In genomic region chr2:156809579-156809978, GRCm38 (mm10) we compare ENCODE assay signal across 8 mouse cellular contexts. TPM values are rescaled to one million over a fixed set of nuclear protein-coding genes. Genes with fewer than 3 reads are reported as not detected.
DNase-seq lines count a peak whose midpoint lies in the region; ATAC-seq lines count a peak whose summit lies in the region.

No protein-coding gene starts in this region.

- intact Hi-C loops in heart, postnatal 10 days (cut with DNase I), result loop anchor here (1.0 to 5.0 kb wide), 3 partner anchors 47 to 288 kb away; no protein-coding TSS in a partner anchor

- WGBS in heart, embryonic 11.5 days (ENCODE audit: insufficient replicate concordance), result 47% methylated on average over 2 of the region's 2 CpGs
- WGBS in embryonic facial prominence, embryonic 13.5 days, result 48% methylated on average over 2 of the region's 2 CpGs

- no peak for ATAC-seq in heart, embryonic 11.5 days (replicated peaks; ENCODE audit: insufficient number of reproducible peaks, low FRiP score, low TSS enrichment)
- ATAC-seq in embryonic facial prominence, embryonic 13.5 days (ENCODE audit: insufficient number of reproducible peaks, insufficient read depth, low FRiP score, low TSS enrichment, low read depth), result 0 out of 2 replicates have a peak, but pooled peaks have one; percentile 26
- peak; percentile 70 for ATAC-seq in megakaryocyte progenitor cell, adult 5-6 weeks (replicated peaks; ENCODE audit: poor library complexity)

- H3K4me3 ChIP-seq in heart, embryonic 11.5 days (ENCODE audit: low read depth, low read length), result no peak overlapping the region
- H3K4me3 ChIP-seq in embryonic facial prominence, embryonic 13.5 days, result no peak overlapping the region

- H3K9me3 ChIP-seq in heart, embryonic 11.5 days (replicated peaks; ENCODE audit: control insufficient read depth, low read length), result no peaks in the 10 kb centered on the region
- no peaks in the 10 kb centered on the region for H3K9me3 ChIP-seq in embryonic facial prominence, embryonic 13.5 days

- H3K4me1 ChIP-seq in heart, embryonic 11.5 days (ENCODE audit: control insufficient read depth, insufficient read depth, low read length), result 0 out of 2 replicates have a peak, but pooled peaks cover 4% of the 10 kb centered on the region
- H3K4me1 ChIP-seq in embryonic facial prominence, embryonic 13.5 days, result peaks cover 8% of the 10 kb centered on the region

- H3K4me2 ChIP-seq in heart, embryonic 11.5 days, result no peak overlapping the region
- H3K4me2 ChIP-seq in embryonic facial prominence, embryonic 13.5 days, result no peak overlapping the region

- no peaks in the 10 kb centered on the region for H3K36me3 ChIP-seq in heart, embryonic 11.5 days (ENCODE audit: control insufficient read depth, insufficient read depth, low read length)
- H3K36me3 ChIP-seq in embryonic facial prominence, embryonic 13.5 days, result no peaks in the 10 kb centered on the region

- no peak overlapping the region for H3K27ac ChIP-seq in heart, embryonic 11.5 days (ENCODE audit: low read depth, low read length)
- no peak overlapping the region for H3K27ac ChIP-seq in embryonic facial prominence, embryonic 13.5 days

- no peak overlapping the region for H3K9ac ChIP-seq in heart, embryonic 11.5 days (ENCODE audit: low read depth, low read length)
- H3K9ac ChIP-seq in embryonic facial prominence, embryonic 13.5 days, result no peak overlapping the region

- peak; percentile 93 for DNase-seq in heart, adult 11 months
- peak; percentile 15 for DNase-seq in adrenal gland, adult 8-10 months
- peak; percentile 72 to 85 for DNase-seq in heart, postnatal 10 days
- peak; percentile 37 to 77 for DNase-seq in layer of hippocampus, postnatal 25 days (ENCODE audit: extremely low spot score in 1 of 2, low spot score in 1 of 2)
- peak; percentile 36 to 49 for DNase-seq in spleen, postnatal 10 days (ENCODE audit: low spot score in 2 of 2)

- H3K27me3 ChIP-seq in heart, embryonic 11.5 days (ENCODE audit: control insufficient read depth, insufficient read depth, low read length), result no peaks in the 10 kb centered on the region
- no peaks in the 10 kb centered on the region for H3K27me3 ChIP-seq in embryonic facial prominence, embryonic 13.5 days

RNA-seq across cellular contexts. Expression of gene Tgif2, which starts 30.2 kb away (rescaled TPM):
- 42.7 and 44.1 TPM in 2 replicates for polyA plus RNA-seq in heart, embryonic 11.5 days (2014; fragmentation: Nextera tagmentation; extraction: Ambion mirVana)
- 1 to 10 TPM; 2.4 to 4.0 (median 3.8) TPM for total RNA-seq in adrenal gland, adult 8-10 months (2022)
- 69.6 and 72.6 TPM in 2 replicates for polyA plus RNA-seq in embryonic facial prominence, embryonic 13.5 days (2015; fragmentation: Nextera tagmentation; extraction: Ambion mirVana)
- total RNA-seq in heart, postnatal 10 days (2021), result 1 to 10 TPM; 5.0 to 7.3 TPM
- 1 to 10 TPM; 1.1 to 2.1 TPM for total RNA-seq in layer of hippocampus, postnatal 25 days (2021)
- 7.2 and 7.9 TPM in 2 replicates for total RNA-seq in megakaryocyte progenitor cell, adult 5-6 weeks (2015)
- total RNA-seq in megakaryocyte progenitor cell, adult 5-6 weeks (2017), result 10.7 and 12.5 TPM in 2 replicates

RNA-seq across cellular contexts. Expression of gene Myl9, which starts 34.4 kb away (rescaled TPM):
- polyA plus RNA-seq in heart, embryonic 11.5 days (2014; fragmentation: Nextera tagmentation; extraction: Ambion mirVana), result 2,229 and 2,268 TPM in 2 replicates
- 10 to 100 TPM; 37.2 to 58.6 (median 47.9) TPM for total RNA-seq in adrenal gland, adult 8-10 months (2022)
- 197 TPM in 2 replicates for polyA plus RNA-seq in embryonic facial prominence, embryonic 13.5 days (2015; fragmentation: Nextera tagmentation; extraction: Ambion mirVana)
- 100 to 1,000 TPM; 391 to 523 TPM for total RNA-seq in heart, postnatal 10 days (2021)
- total RNA-seq in layer of hippocampus, postnatal 25 days (2021), result 10 to 100 TPM; 14.3 to 18.8 TPM
- not detected in 2 replicates for total RNA-seq in megakaryocyte progenitor cell, adult 5-6 weeks (2015)
- total RNA-seq in megakaryocyte progenitor cell, adult 5-6 weeks (2017), result not detected in 2 replicates

RNA-seq across cellular contexts. Expression of gene 4930518I15Rik, which starts 48.2 kb away (rescaled TPM):
- polyA plus RNA-seq in heart, embryonic 11.5 days (2014; fragmentation: Nextera tagmentation; extraction: Ambion mirVana), result 4.1 and 4.6 TPM in 2 replicates
- total RNA-seq in adrenal gland, adult 8-10 months (2022), result 1 to 10 TPM; 2.6 to 6.2 (median 4.0) TPM
- polyA plus RNA-seq in embryonic facial prominence, embryonic 13.5 days (2015; fragmentation: Nextera tagmentation; extraction: Ambion mirVana), result 13.5 and 14.6 TPM in 2 replicates
- 1 to 10 TPM; 1.1 to 1.2 TPM for total RNA-seq in heart, postnatal 10 days (2021)
- total RNA-seq in layer of hippocampus, postnatal 25 days (2021), result 1 to 10 TPM; 2.0 to 4.3 TPM
- 0.42 and 3.0 TPM in 2 replicates for total RNA-seq in megakaryocyte progenitor cell, adult 5-6 weeks (2015)
- 1.2 TPM in 1 of 2 replicates, not detected in the other for total RNA-seq in megakaryocyte progenitor cell, adult 5-6 weeks (2017)

RNA-seq across cellular contexts. Expression of gene Rab5if, which starts 53.3 kb away (rescaled TPM):
- polyA plus RNA-seq in heart, embryonic 11.5 days (2014; fragmentation: Nextera tagmentation; extraction: Ambion mirVana), result 191 TPM in 2 replicates
- 100 to 1,000 TPM; 134 to 305 (median 233) TPM for total RNA-seq in adrenal gland, adult 8-10 months (2022)
- 158 and 164 TPM in 2 replicates for polyA plus RNA-seq in embryonic facial prominence, embryonic 13.5 days (2015; fragmentation: Nextera tagmentation; extraction: Ambion mirVana)
- 100 to 1,000 TPM; 130 to 132 TPM for total RNA-seq in heart, postnatal 10 days (2021)
- 100 to 1,000 TPM; 105 to 112 TPM for total RNA-seq in layer of hippocampus, postnatal 25 days (2021)
- 377 and 404 TPM in 2 replicates for total RNA-seq in megakaryocyte progenitor cell, adult 5-6 weeks (2015)
- total RNA-seq in megakaryocyte progenitor cell, adult 5-6 weeks (2017), result 204 and 210 TPM in 2 replicates

Comparison
In these comparisons a context has a peak if more than half of its experiments do, and no peak if none do; other contexts are left out.
1. DNase-seq: peak in every context shown above with its lines; median percentile 93 in heart, adult 11 months; 78 in heart, postnatal 10 days; 57 in layer of hippocampus, postnatal 25 days; 42 in spleen, postnatal 10 days; 15 in adrenal gland, adult 8-10 months.
2. RNA of gene Myl9, which starts 34.4 kb away (total RNA-seq): 391 to 523 TPM in heart, postnatal 10 days, 37.2 to 58.6 TPM in adrenal gland, adult 8-10 months and 14.3 to 18.8 TPM in layer of hippocampus, postnatal 25 days; not detected in megakaryocyte progenitor cell, adult 5-6 weeks; every median in the first group is over 10 times any median in the second.